In genomic region chr5:35623831-35624230, GRCm38 (mm10) we compare ENCODE assay signal across 15 mouse cellular contexts. TPM values are rescaled to one million over a fixed set of nuclear protein-coding genes. Genes with fewer than 3 reads are reported as not detected.
"Had no signal": no experiment of that assay in that cellular context is flagged by ENCODE, and none has a peak within 500 bp of the region (broad histone marks: within the 10 kb centered on the region; RNA-seq: fewer than 3 reads in every experiment).

No protein-coding gene starts in this region.

- H3K27ac ChIP-seq: midbrain, embryonic 13.5 days; midbrain, embryonic 15.5 days; neural tube, embryonic 12.5 days had no signal

- H3K9me3 ChIP-seq: midbrain, embryonic 13.5 days; midbrain, embryonic 15.5 days; neural tube, embryonic 12.5 days had no signal

- H3K36me3 ChIP-seq: midbrain, embryonic 13.5 days; midbrain, embryonic 15.5 days; neural tube, embryonic 12.5 days had no signal

- H3K4me1 ChIP-seq: midbrain, embryonic 15.5 days had no signal

- H3K27me3 ChIP-seq: midbrain, embryonic 13.5 days; midbrain, embryonic 15.5 days; neural tube, embryonic 12.5 days had no signal

- ATAC-seq: midbrain, embryonic 13.5 days; midbrain, embryonic 15.5 days had no signal

- H3K4me2 ChIP-seq: lung, embryonic 14.5 days; midbrain, embryonic 11.5 days; midbrain, embryonic 13.5 days; midbrain, embryonic 15.5 days; neural tube, embryonic 12.5 days had no signal

- DNase-seq: lung, adult 18-20 months; lung, embryonic 14.5 days; lung, postnatal 10 days; lung, postnatal 4 days; right cerebral cortex, postnatal 14 days; thymus, adult 18-20 months; thymus, postnatal 14 days; thymus, postnatal 36 days had no signal

- H3K9ac ChIP-seq: lung, embryonic 14.5 days; midbrain, embryonic 13.5 days; midbrain, embryonic 15.5 days; neural tube, embryonic 12.5 days had no signal

- H3K4me3 ChIP-seq: megakaryocyte, embryonic 14.5 days; midbrain, embryonic 13.5 days; midbrain, embryonic 15.5 days; neural tube, embryonic 12.5 days had no signal

RNA-seq across cellular contexts. Expression of gene Htra3, which starts 55.8 kb away (rescaled TPM):
- total RNA-seq: monocyte, adult 5-6 weeks; neutrophil, adult 5-6 weeks had no signal
